ENCODE assay signal across 9 mouse cellular contexts in genomic region chr12:70111367-70112089, GRCm38 (mm10). TPM values are rescaled to one million over a fixed set of nuclear protein-coding genes. Genes with fewer than 3 reads are reported as not detected.
DNase-seq lines count a peak whose midpoint lies in the region; ATAC-seq and TF ChIP-seq lines count a peak whose summit lies in the region.
"Had no signal": no experiment of that assay in that cellular context is flagged by ENCODE, and none has a peak within 500 bp of the region (broad histone marks: within the 10 kb centered on the region; RNA-seq: fewer than 3 reads in every experiment).

No protein-coding gene starts in this region.

- H3K4me2 ChIP-seq in heart, embryonic 15.5 days, result peak overlapping the region; percentile 99
- peak overlapping the region; percentile 86 for H3K4me2 ChIP-seq in neural tube, embryonic 15.5 days

- H3K36me3 ChIP-seq in E14TG2a.4 (ENCODE audit: insufficient read depth, low read length), result no peaks in the 10 kb centered on the region
- no peaks in the 10 kb centered on the region for H3K36me3 ChIP-seq in forebrain, embryonic 10.5 days (replicated peaks)
- no peaks in the 10 kb centered on the region for H3K36me3 ChIP-seq in heart, embryonic 15.5 days
- no peaks in the 10 kb centered on the region for H3K36me3 ChIP-seq in neural tube, embryonic 15.5 days

- H3K4me1 ChIP-seq in E14TG2a.4 (replicated peaks; ENCODE audit: low read depth, low read length), result peaks cover 33% of the 10 kb centered on the region
- H3K4me1 ChIP-seq in forebrain, embryonic 10.5 days, result peaks cover 52% of the 10 kb centered on the region
- H3K4me1 ChIP-seq in heart, embryonic 15.5 days (replicated peaks), result peaks cover 20% of the 10 kb centered on the region
- H3K4me1 ChIP-seq in lung, adult 2 months (ENCODE audit: control insufficient read depth, insufficient read depth, low read length), result peaks cover 16% of the 10 kb centered on the region
- H3K4me1 ChIP-seq in neural tube, embryonic 15.5 days, result peaks cover 50% of the 10 kb centered on the region

- ATAC-seq in heart, embryonic 15.5 days (replicated peaks; ENCODE audit: insufficient number of reproducible peaks, insufficient read depth, low FRiP score, low read depth), result peak; percentile 89
- ATAC-seq in neural tube, embryonic 15.5 days (ENCODE audit: low FRiP score), result peak; percentile 85

- peak; percentile 60 for DNase-seq in c-Kit-positive CD71-positive TER-119-negative erythroid progenitor cells, embryonic 14.5 days (ENCODE audit: low read depth)
- DNase-seq in forebrain, embryonic 10.5 days (ENCODE audit: extremely low spot score, low spot score), result peak; percentile 70
- DNase-seq in kidney, postnatal 14 days, result peak; percentile 87
- DNase-seq in lung, adult 2 months, result peak; percentile 77
- DNase-seq in testis, postnatal 14 days (ENCODE audit: low spot score), result peak; percentile 34

- TF ChIP-seq CTCF in E14TG2a.4 (conservative IDR thresholded peaks at IDR 0.05; ENCODE audit: low read length), result no peak
- no peak for TF ChIP-seq CTCF in lung, adult 2 months (IDR thresholded peaks at IDR 0.05; ENCODE audit: insufficient read depth, low read length)

- H3K4me3 ChIP-seq in E14TG2a.4 (replicated peaks; ENCODE audit: low read length), result peak overlapping the region; percentile 90
- peak overlapping the region; percentile 92 for H3K4me3 ChIP-seq in forebrain, embryonic 10.5 days
- H3K4me3 ChIP-seq in heart, embryonic 15.5 days, result peak overlapping the region; percentile 96
- H3K4me3 ChIP-seq in lung, adult 2 months (replicated peaks; ENCODE audit: extremely low read depth, low read depth, low read length), result peak overlapping the region; percentile 64
- H3K4me3 ChIP-seq in neural tube, embryonic 15.5 days (replicated peaks), result peak overlapping the region; percentile 84

- no peaks in the 10 kb centered on the region for H3K9me3 ChIP-seq in E14TG2a.4 (ENCODE audit: low read length)
- no peaks in the 10 kb centered on the region for H3K9me3 ChIP-seq in forebrain, embryonic 10.5 days
- H3K9me3 ChIP-seq in heart, embryonic 15.5 days (replicated peaks), result no peaks in the 10 kb centered on the region
- H3K9me3 ChIP-seq in neural tube, embryonic 15.5 days (replicated peaks), result no peaks in the 10 kb centered on the region

- TF ChIP-seq POLR2A in lung, adult 2 months (IDR thresholded peaks at IDR 0.05; ENCODE audit: borderline replicate concordance, extremely low read depth, low read depth, low read length), result 0 out of 2 replicates have a peak, but pooled peaks have one; percentile 46

- peak overlapping the region; percentile 94 for H3K27ac ChIP-seq in forebrain, embryonic 10.5 days
- peak overlapping the region; percentile 92 for H3K27ac ChIP-seq in heart, embryonic 15.5 days
- peak overlapping the region; percentile 90 for H3K27ac ChIP-seq in neural tube, embryonic 15.5 days (replicated peaks)

- under 1% methylated on average over 101 of the region's 101 CpGs for WGBS in forebrain, embryonic 10.5 days
- WGBS in heart, embryonic 15.5 days, result under 1% methylated on average over 89 of the region's 101 CpGs
- WGBS in lung, adult 2 months, result under 1% methylated on average over 101 of the region's 101 CpGs
- under 1% methylated on average over 84 of the region's 101 CpGs for WGBS in neural tube, embryonic 15.5 days

- H3K9ac ChIP-seq in heart, embryonic 15.5 days, result peak overlapping the region; percentile 95
- peak overlapping the region; percentile 90 for H3K9ac ChIP-seq in neural tube, embryonic 15.5 days (replicated peaks)

- H3K27me3 ChIP-seq in E14TG2a.4 (ENCODE audit: insufficient read depth, low read length), result peaks cover 83% of the 10 kb centered on the region
- H3K27me3 ChIP-seq in forebrain, embryonic 10.5 days (ENCODE audit: poor library complexity, severe bottlenecking), result peaks cover 90% of the 10 kb centered on the region
- H3K27me3 ChIP-seq in heart, embryonic 15.5 days, result no peaks in the 10 kb centered on the region
- no peaks in the 10 kb centered on the region for H3K27me3 ChIP-seq in neural tube, embryonic 15.5 days (replicated peaks)

RNA-seq across cellular contexts. Expression of gene Nin, which starts 2.0 kb away (rescaled TPM):
- polyA plus RNA-seq in forebrain, embryonic 10.5 days (2016; fragmentation: Nextera tagmentation; extraction: Ambion mirVana), result 8.9 and 9.7 TPM in 2 replicates
- polyA plus RNA-seq in heart, embryonic 15.5 days (2015; fragmentation: Nextera tagmentation; extraction: Ambion mirVana), result 6.6 and 10.2 TPM in 2 replicates
- 14.9 and 18.9 TPM in 2 replicates for polyA plus RNA-seq in lung, adult 2 months (2012; rRNA removed)
- 9.1 and 10.6 TPM in 2 replicates for polyA plus RNA-seq in neural tube, embryonic 15.5 days (2015; fragmentation: Nextera tagmentation; extraction: Ambion mirVana)

RNA-seq across cellular contexts. Expression of gene Abhd12b, which starts 42.4 kb away (rescaled TPM):
- not detected in 2 replicates for polyA plus RNA-seq in forebrain, embryonic 10.5 days (2016; fragmentation: Nextera tagmentation; extraction: Ambion mirVana)
- polyA plus RNA-seq in heart, embryonic 15.5 days (2015; fragmentation: Nextera tagmentation; extraction: Ambion mirVana), result 0.06 TPM in 1 of 2 replicates, not detected in the other
- 0.11 and 0.19 TPM in 2 replicates for polyA plus RNA-seq in lung, adult 2 months (2012; rRNA removed)
- 0.20 and 0.22 TPM in 2 replicates for polyA plus RNA-seq in neural tube, embryonic 15.5 days (2015; fragmentation: Nextera tagmentation; extraction: Ambion mirVana)
- polyA plus RNA-seq: large intestine, adult 2 months had no signal

Comparison
In these comparisons a context has a peak if more than half of its experiments do, and no peak if none do; other contexts are left out.
1. Peak in every context shown above with its lines: DNase-seq, ATAC-seq, H3K4me3 ChIP-seq and H3K27ac ChIP-seq.
2. DNase-seq: peak in every context shown above with its lines; median percentile 87 in kidney, postnatal 14 days; 77 in lung, adult 2 months; 70 in forebrain, embryonic 10.5 days; 60 in c-Kit-positive CD71-positive TER-119-negative erythroid progenitor cells, embryonic 14.5 days; 34 in testis, postnatal 14 days.